8 mouse cellular contexts compared by ENCODE assay signal in the genomic region with DNA sequence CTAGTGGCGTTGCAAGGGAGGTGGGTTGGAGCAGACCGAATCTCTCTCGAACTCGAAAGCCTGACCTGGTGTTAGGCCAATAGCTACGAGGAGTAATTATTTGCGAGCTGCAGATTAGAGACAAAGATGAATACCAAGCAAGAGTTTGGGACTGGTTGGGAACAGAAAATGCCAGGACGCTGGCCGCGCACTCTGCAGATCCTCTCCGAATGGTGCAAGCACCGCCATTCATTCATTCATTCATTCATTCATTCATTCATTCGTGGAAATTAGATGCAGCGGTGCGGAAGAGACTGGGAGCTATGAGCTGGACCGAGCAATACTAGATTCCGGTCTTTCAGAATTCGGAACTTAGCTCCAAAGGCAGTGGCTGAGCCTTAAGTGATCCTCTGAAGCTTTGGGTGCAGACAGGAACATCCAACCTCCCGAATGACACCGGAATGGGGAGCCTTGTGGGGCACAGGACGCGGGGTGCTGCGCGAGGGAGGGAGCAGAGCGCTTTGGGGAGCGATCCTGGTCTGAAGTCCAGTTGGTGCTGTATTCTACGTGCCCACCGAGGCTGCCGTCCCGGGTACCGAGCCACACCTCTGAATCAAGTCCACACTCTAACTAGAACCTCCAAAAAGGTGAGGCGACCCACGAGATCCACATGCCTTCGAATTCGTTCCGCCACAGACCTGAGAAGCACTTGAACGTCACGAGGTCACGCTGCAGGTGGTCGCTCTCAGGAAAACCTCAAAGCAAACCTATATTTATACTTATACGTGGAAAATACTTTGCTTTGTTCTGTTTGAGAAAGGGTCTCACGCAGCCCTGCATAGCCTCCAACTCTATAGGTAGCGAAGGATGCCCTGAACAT. TPM values are rescaled to one million over a fixed set of nuclear protein-coding genes. Genes with fewer than 3 reads are reported as not detected.
A peak's percentile ranks its signal among the peaks of the same experiment; 100 is the strongest.
DNase-seq lines count a peak whose midpoint lies in the region; ATAC-seq and TF ChIP-seq lines count a peak whose summit lies in the region.

No protein-coding gene starts in this region.

- H3K27ac ChIP-seq in forebrain, embryonic 10.5 days = no peak overlapping the region
- H3K27ac ChIP-seq in limb, embryonic 12.5 days = no peak overlapping the region

- H3K4me2 ChIP-seq in limb, embryonic 12.5 days = peak overlapping the region; percentile 89; the same call in 1 of the 2 replicates

- no peak overlapping the region for H3K4me3 ChIP-seq in lung, adult 2 months (replicated peaks; ENCODE audit: extremely low read depth, low read depth, low read length)
- H3K4me3 ChIP-seq in forebrain, embryonic 10.5 days = peak overlapping the region; percentile 77
- H3K4me3 ChIP-seq in limb, embryonic 12.5 days (replicated peaks) = peak overlapping the region; percentile 5; the same call in 1 of the 2 replicates

- H3K9ac ChIP-seq in limb, embryonic 12.5 days (replicated peaks) = no peak overlapping the region

- no peak for ATAC-seq in limb, embryonic 12.5 days (ENCODE audit: insufficient number of reproducible peaks, insufficient read depth, low FRiP score, low TSS enrichment, low read depth)

- no peaks in the 10 kb centered on the region for H3K9me3 ChIP-seq in forebrain, embryonic 10.5 days
- H3K9me3 ChIP-seq in limb, embryonic 12.5 days = no peaks in the 10 kb centered on the region

- H3K36me3 ChIP-seq in forebrain, embryonic 10.5 days (replicated peaks) = peaks cover 3% of the 10 kb centered on the region
- H3K36me3 ChIP-seq in limb, embryonic 12.5 days = peaks cover 9% of the 10 kb centered on the region

- H3K4me1 ChIP-seq in lung, adult 2 months (ENCODE audit: control insufficient read depth, insufficient read depth, low read length) = peaks cover 11% of the 10 kb centered on the region
- H3K4me1 ChIP-seq in forebrain, embryonic 10.5 days = peaks cover 46% of the 10 kb centered on the region
- peaks cover 27% of the 10 kb centered on the region for H3K4me1 ChIP-seq in limb, embryonic 12.5 days (replicated peaks)

- DNase-seq in lung, adult 2 months = peak; percentile 19
- no peak for DNase-seq in lung, postnatal 14 days
- DNase-seq in forebrain, embryonic 10.5 days (ENCODE audit: extremely low spot score, low spot score) = no peak
- peak; percentile 34 for DNase-seq in retina, postnatal 1 day
- DNase-seq in T-cell, adult 2 months (ENCODE audit: low spot score) = no peak
- DNase-seq in left cerebral cortex, adult 8-10 months (ENCODE audit: low spot score in 2 of 2) = no peak
- no peak for DNase-seq in urinary bladder, postnatal 4 days (ENCODE audit: low spot score in 2 of 2)

- H3K27me3 ChIP-seq in forebrain, embryonic 10.5 days (ENCODE audit: poor library complexity, severe bottlenecking) = peaks cover 71% of the 10 kb centered on the region
- peaks cover 56% of the 10 kb centered on the region for H3K27me3 ChIP-seq in limb, embryonic 12.5 days

- TF ChIP-seq POLR2A in lung, adult 2 months (IDR thresholded peaks at IDR 0.05; ENCODE audit: borderline replicate concordance, extremely low read depth, low read depth, low read length) = no peak

- WGBS in lung, adult 2 months = 3% methylated on average over 42 of the region's 42 CpGs
- WGBS in forebrain, embryonic 10.5 days = 1% methylated on average over 42 of the region's 42 CpGs
- WGBS in limb, embryonic 12.5 days = 2% methylated on average over 42 of the region's 42 CpGs

- TF ChIP-seq CTCF in lung, adult 2 months (IDR thresholded peaks at IDR 0.05; ENCODE audit: insufficient read depth, low read length) = no peak

RNA-seq across cellular contexts. Expression of a gene that starts 0.9 kb away (rescaled TPM):
- 20.2 and 20.3 TPM in 2 replicates for polyA plus RNA-seq in lung, adult 2 months (2012; rRNA removed)
- polyA plus RNA-seq in forebrain, embryonic 10.5 days (2016; fragmentation: Nextera tagmentation; extraction: Ambion mirVana) = 47.5 and 50.3 TPM in 2 replicates
- 46.0 and 48.5 TPM in 2 replicates for polyA plus RNA-seq in limb, embryonic 12.5 days (2016; fragmentation: Nextera tagmentation; extraction: Ambion mirVana)
- total RNA-seq in left cerebral cortex, adult 8-10 months (2022) = 10 to 100 TPM; 27.0 to 36.1 (median 31.0) TPM

RNA-seq across cellular contexts. Expression of a gene that starts 1.2 kb away (rescaled TPM):
- polyA plus RNA-seq in lung, adult 2 months (2012; rRNA removed) = 9.9 and 10.0 TPM in 2 replicates
- 1.9 and 4.5 TPM in 2 replicates for polyA plus RNA-seq in forebrain, embryonic 10.5 days (2016; fragmentation: Nextera tagmentation; extraction: Ambion mirVana)
- 1.2 and 1.9 TPM in 2 replicates for polyA plus RNA-seq in limb, embryonic 12.5 days (2016; fragmentation: Nextera tagmentation; extraction: Ambion mirVana)
- under 1 TPM; 0.51 to 0.83 (median 0.64) TPM for total RNA-seq in left cerebral cortex, adult 8-10 months (2022)

RNA-seq across cellular contexts. Expression of a gene that starts 19.2 kb away (rescaled TPM):
- 223 and 276 TPM in 2 replicates for polyA plus RNA-seq in lung, adult 2 months (2012; rRNA removed)
- 104 and 106 TPM in 2 replicates for polyA plus RNA-seq in forebrain, embryonic 10.5 days (2016; fragmentation: Nextera tagmentation; extraction: Ambion mirVana)
- 111 and 115 TPM in 2 replicates for polyA plus RNA-seq in limb, embryonic 12.5 days (2016; fragmentation: Nextera tagmentation; extraction: Ambion mirVana)
- total RNA-seq in left cerebral cortex, adult 8-10 months (2022) = 100 to 1,000 TPM; 167 to 191 (median 180) TPM

RNA-seq across cellular contexts. Expression of a gene that starts 29.3 kb away (rescaled TPM):
- 68.6 and 83.1 TPM in 2 replicates for polyA plus RNA-seq in lung, adult 2 months (2012; rRNA removed)
- 26.4 and 28.0 TPM in 2 replicates for polyA plus RNA-seq in forebrain, embryonic 10.5 days (2016; fragmentation: Nextera tagmentation; extraction: Ambion mirVana)
- 58.4 and 59.0 TPM in 2 replicates for polyA plus RNA-seq in limb, embryonic 12.5 days (2016; fragmentation: Nextera tagmentation; extraction: Ambion mirVana)
- total RNA-seq in left cerebral cortex, adult 8-10 months (2022) = 1 to 10 TPM; 6.2 to 7.9 (median 7.1) TPM

Comparison
In these comparisons a context has a peak if more than half of its experiments do, and no peak if none do; other contexts are left out.
1. DNase-seq: peak in lung, adult 2 months (single experiment) and retina, postnatal 1 day (single experiment); none in lung, postnatal 14 days (single experiment), forebrain, embryonic 10.5 days (single experiment), T-cell, adult 2 months (single experiment), left cerebral cortex, adult 8-10 months (0 of 2) and urinary bladder, postnatal 4 days (0 of 2).